Mouse (Mus musculus) ES-Bruce4 (cell line): ENCODE results near the gene Sgcb. TPM values are rescaled to one million over a fixed set of nuclear protein-coding genes. Genes with fewer than 3 reads are reported as not detected.
"Not testable (repeated sequence)": the region's sequence is repeated elsewhere in the genome, so short reads cannot be mapped to it uniquely, and the experiment has no call there.

Experiments used
- H3K27ac ChIP-seq: 2 replicates; pipeline ENCODE4 v1.5.1; 2012; ENCODE audit warnings: low read length, inconsistent platforms; ENCODE audit not compliant: insufficient read depth
- H3K27me3 ChIP-seq: 2 replicates; pipeline ENCODE4 v1.6.1; 2012; ENCODE audit warnings: mild to moderate bottlenecking, low read length, inconsistent platforms; ENCODE audit not compliant: control insufficient read depth, poor library complexity, insufficient read depth, severe bottlenecking
- H3K36me3 ChIP-seq: 2 replicates; pipeline ENCODE4 v1.6.1; 2012; ENCODE audit warnings: inconsistent platforms, mild to moderate bottlenecking, low read length, moderate library complexity; ENCODE audit not compliant: control insufficient read depth, poor library complexity, insufficient read depth, severe bottlenecking
- H3K4me1 ChIP-seq: one replicate; pipeline ENCODE4 v1.8.1; 2011; ENCODE audit warnings: low read length; ENCODE audit not compliant: control insufficient read depth, insufficient read depth
- H3K4me3 ChIP-seq: 2 replicates; pipeline ENCODE4 v1.5.1; 2011; ENCODE audit warnings: low read depth, mild to moderate bottlenecking, low read length
- H3K9ac ChIP-seq: 2 replicates; pipeline ENCODE4 v1.6.1; 2012; ENCODE audit warnings: low read depth, mild to moderate bottlenecking, inconsistent platforms; ENCODE audit not compliant: poor library complexity, severe bottlenecking
- H3K9me3 ChIP-seq: replicated peaks from 2 replicates; pipeline ENCODE4 v1.6.1; 2012; ENCODE audit warnings: mild to moderate bottlenecking, low read length, inconsistent platforms; ENCODE audit not compliant: control insufficient read depth, poor library complexity, insufficient read depth, severe bottlenecking
- CTCF ChIP-seq: IDR thresholded peaks from one replicate; pipeline ENCODE4 v1.8.1; 2011; ENCODE audit warnings: low read depth, low read length
- EP300 ChIP-seq: IDR thresholded peaks from 2 replicates; pipeline ENCODE4 v1.6.1; 2011; ENCODE audit warnings: low read depth, low read length; ENCODE audit not compliant: insufficient read depth
- POLR2A ChIP-seq: IDR thresholded peaks from one replicate; pipeline ENCODE4 v1.8.1; 2011; ENCODE audit warnings: low read length; ENCODE audit not compliant: insufficient read depth
- polyA plus RNA-seq: library from polyadenylated mRNA; stranded (reverse); fragments of >200 nt; gene quantifications from 2 replicates; pipeline ENCODE4 v1.2.4, GENCODE M21; 2011; ENCODE audit warnings: low read depth; ENCODE audit not compliant: missing spikeins, insufficient read depth, insufficient read length

The Sgcb gene
- polyA plus RNA-seq, 1 experiment, result 3.4 TPM

- no peak overlapping the region for H3K9ac ChIP-seq
- H3K4me3 ChIP-seq, result no peak overlapping the region
- H3K9me3 ChIP-seq, result peaks cover 2% of the 10 kb centered on the region; the same call in 1 of the 2 replicates
- no peak overlapping the region for H3K27ac ChIP-seq
- no peaks in the 10 kb centered on the region; the same call in 1 of the 2 replicates for H3K27me3 ChIP-seq
- peaks cover 4% of the 10 kb centered on the region for H3K4me1 ChIP-seq
- TF ChIP-seq EP300, result no peak
- no peak for TF ChIP-seq CTCF
- TF ChIP-seq POLR2A, result no peak
- no peaks in the 10 kb centered on the region for H3K36me3 ChIP-seq
These were observed 47.6 kb downstream of the Sgcb start for GRCm38 (mm10) chr5:73599991-73600390.

- no peaks in the 10 kb centered on the region; the same call in 1 of the 2 replicates for H3K27me3 ChIP-seq
- TF ChIP-seq EP300 (no peak), POLR2A (no peak), CTCF (no peak)
- no peak overlapping the region for H3K9ac ChIP-seq
- no peak overlapping the region for H3K4me3 ChIP-seq
- H3K4me1 ChIP-seq, result peaks cover 4% of the 10 kb centered on the region
- no peak overlapping the region for H3K27ac ChIP-seq
- H3K9me3 ChIP-seq, result peaks cover 5% of the 10 kb centered on the region; the same call in 1 of the 2 replicates
- no peaks in the 10 kb centered on the region for H3K36me3 ChIP-seq
These were observed 48.5 kb downstream of the Sgcb start for GRCm38 (mm10) chr5:73598943-73599695.

- Histone ChIP-seq H3K27ac (no peak overlapping the region), H3K27me3 (no peaks in the 10 kb centered on the region), H3K36me3 (no peaks in the 10 kb centered on the region), H3K4me3 (no peak overlapping the region), H3K9me3 (no peaks in the 10 kb centered on the region), H3K9ac (no peak overlapping the region), H3K4me1 (no peaks in the 10 kb centered on the region)
- TF ChIP-seq CTCF (no peak), EP300 (no peak), POLR2A (no peak)
These were observed 60.5 kb downstream of the Sgcb start for GRCm38 (mm10) chr5:73587119-73587518.

GRCm38 (mm10) chr5:73586597-73586996 is 61.0 kb downstream of the Sgcb start:
- Histone ChIP-seq H3K27me3 (no peaks in the 10 kb centered on the region), H3K27ac (no peak overlapping the region), H3K9me3 (no peaks in the 10 kb centered on the region), H3K4me1 (no peaks in the 10 kb centered on the region), H3K4me3 (no peak overlapping the region), H3K9ac (no peak overlapping the region), H3K36me3 (no peaks in the 10 kb centered on the region)
- TF ChIP-seq POLR2A (no peak), EP300 (no peak), CTCF (no peak)

- H3K9me3 ChIP-seq, result no peaks in the 10 kb centered on the region
- H3K4me1 ChIP-seq, result no peaks in the 10 kb centered on the region
- TF ChIP-seq EP300 (no peak), CTCF (no peak), POLR2A (no peak)
- H3K9ac ChIP-seq, result no peak overlapping the region
- H3K4me3 ChIP-seq, result no peak overlapping the region
- no peaks in the 10 kb centered on the region for H3K27me3 ChIP-seq
- no peaks in the 10 kb centered on the region for H3K36me3 ChIP-seq
- H3K27ac ChIP-seq, result no peak overlapping the region
These were observed 62.1 kb downstream of the Sgcb start for GRCm38 (mm10) chr5:73585212-73586115.

GRCm38 (mm10) chr5:73584011-73584410 is 63.6 kb downstream of the Sgcb start:
- not testable (repeated sequence) for H3K27ac ChIP-seq, H3K9me3 ChIP-seq, H3K4me3 ChIP-seq, H3K36me3 ChIP-seq, H3K4me1 ChIP-seq, H3K27me3 ChIP-seq, H3K9ac ChIP-seq

Other genes starting within 250 kb of the Sgcb start
- gene Cwh43, start 241.7 kb downstream of the Sgcb start, polyA plus RNA-seq, result not detected in 2 replicates
- gene Dcun1d4, start 166.8 kb downstream of the Sgcb start, polyA plus RNA-seq, result 32.9 and 34.1 TPM in 2 replicates
- gene Lrrc66, start 15.3 kb downstream of the Sgcb start, polyA plus RNA-seq, result not detected in 2 replicates
- gene Spata18, start 3.6 kb upstream of the Sgcb start, polyA plus RNA-seq, result not detected in 2 replicates